Mouse (Mus musculus): ENCODE measurements around the gene Eif4e.

GRCm38 (mm10) chr3:138515656-138516370 lies 10.2 kb upstream of the Eif4e start:
- TF ChIP-seq CTCF (IDR thresholded peaks at IDR 0.05; ENCODE audit: low read depth, low read length) (no peak), POLR2A (IDR thresholded peaks at IDR 0.05; ENCODE audit: insufficient read depth, low read length) (no peak)

All from ES-Bruce4 (cell line).